Mouse (Mus musculus) B cell, adult 2 months (primary cell): Measurements from ENCODE around the gene Cbx2.
A peak's percentile ranks its signal among the peaks of the same experiment; 100 is the strongest.

ENCODE experiments used
- DNase-seq, 2 experiments: peaks; one replicate each; pipeline ENCODE4 v3.0.0; 2022

The Cbx2 gene

DNA sequence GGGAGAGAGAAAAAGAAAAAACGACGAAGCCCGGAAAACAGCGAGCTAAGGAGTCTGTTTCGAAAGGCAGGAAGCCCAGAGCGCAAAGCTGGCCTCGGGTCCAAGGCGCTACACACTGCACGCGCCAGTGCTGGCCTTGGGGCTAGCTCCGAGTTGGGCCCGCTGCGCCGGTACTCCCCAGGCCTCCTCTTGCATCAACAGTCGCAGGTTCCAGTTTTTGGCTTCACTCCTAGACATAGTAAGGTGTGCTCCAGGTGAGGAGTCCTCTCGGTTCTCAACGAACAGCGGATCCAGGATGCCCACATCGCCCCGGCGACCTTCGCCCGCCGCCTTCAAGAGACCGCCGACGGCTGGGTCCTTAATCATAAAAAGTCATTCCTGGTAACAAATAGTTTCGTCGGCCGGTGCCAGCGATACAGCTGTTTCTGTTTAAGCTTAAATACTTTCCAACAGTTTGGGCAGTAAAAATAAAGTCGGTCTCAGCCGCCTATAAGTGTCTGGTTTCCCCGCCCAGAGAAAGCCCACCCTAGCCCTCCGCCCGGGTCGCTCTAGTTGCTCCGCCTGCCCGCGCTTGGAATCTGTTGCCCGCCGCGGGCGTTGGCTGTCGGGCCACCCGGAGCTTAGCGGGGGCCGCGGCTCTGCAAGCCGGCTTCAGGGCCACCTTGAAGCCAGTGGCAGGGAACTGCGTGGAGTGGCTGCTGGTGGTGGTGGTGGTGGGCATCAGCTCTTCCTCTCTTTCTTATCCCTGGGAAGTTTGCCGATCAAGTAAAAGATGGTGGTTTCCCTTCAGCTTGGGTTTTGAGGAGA is 19.9 kb downstream of the Cbx2 start:
- peak; percentile 40 to 51 for DNase-seq

DNA sequence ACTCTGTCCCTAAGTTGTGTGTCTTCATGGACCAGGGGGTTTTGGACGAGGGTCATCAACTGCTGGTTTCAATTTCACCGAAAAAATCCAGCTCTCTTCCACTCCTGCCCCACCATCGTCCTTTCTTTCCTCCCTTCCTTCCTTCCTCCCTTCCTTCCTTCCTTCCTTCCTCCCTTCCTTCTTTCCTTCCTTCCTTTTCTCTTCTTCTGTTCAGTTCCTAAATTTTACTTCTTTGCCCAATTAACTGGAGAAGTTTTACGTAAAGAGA is 20.4 kb downstream of the Cbx2 start:
- DNase-seq = no peak

DNA sequence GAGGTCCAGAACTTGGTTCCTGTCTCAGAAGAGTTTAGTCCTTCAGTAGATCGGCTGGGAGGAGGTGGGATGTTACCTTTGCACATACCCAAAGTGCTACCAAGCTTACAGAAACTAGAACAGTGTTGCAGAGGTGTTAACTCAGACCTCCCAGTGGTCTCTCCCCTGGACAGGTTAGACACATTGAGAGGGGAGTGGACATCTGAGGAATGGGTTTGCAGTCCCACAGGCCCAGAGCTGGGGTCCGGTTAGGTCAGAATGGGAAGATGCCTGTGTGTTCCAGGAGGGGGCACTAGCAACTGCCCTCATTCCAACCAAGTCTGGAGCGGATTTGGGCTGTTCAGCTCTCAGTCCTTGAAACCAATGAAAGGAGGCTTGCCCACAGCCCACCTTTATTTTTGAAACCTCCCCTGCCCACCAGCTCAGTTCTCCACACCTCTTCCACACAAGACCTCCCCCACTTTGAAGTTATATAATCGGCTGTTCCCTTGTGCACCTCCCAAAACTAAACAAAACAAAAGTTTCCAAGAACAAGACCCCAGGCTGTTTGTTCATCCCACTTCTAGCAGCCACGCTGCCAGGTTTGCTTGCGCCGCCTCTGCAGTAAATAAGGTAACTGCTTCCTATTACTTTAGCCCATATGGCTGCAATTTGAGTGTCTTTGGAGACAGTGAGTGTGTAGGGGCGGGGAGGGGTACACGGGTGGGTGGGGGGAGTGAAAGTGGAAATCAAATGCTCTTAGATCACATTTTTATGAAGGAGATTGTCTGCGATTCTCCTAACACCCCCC is 21.2 kb downstream of the Cbx2 start:
- peak; percentile 50 to 55 for DNase-seq

DNA sequence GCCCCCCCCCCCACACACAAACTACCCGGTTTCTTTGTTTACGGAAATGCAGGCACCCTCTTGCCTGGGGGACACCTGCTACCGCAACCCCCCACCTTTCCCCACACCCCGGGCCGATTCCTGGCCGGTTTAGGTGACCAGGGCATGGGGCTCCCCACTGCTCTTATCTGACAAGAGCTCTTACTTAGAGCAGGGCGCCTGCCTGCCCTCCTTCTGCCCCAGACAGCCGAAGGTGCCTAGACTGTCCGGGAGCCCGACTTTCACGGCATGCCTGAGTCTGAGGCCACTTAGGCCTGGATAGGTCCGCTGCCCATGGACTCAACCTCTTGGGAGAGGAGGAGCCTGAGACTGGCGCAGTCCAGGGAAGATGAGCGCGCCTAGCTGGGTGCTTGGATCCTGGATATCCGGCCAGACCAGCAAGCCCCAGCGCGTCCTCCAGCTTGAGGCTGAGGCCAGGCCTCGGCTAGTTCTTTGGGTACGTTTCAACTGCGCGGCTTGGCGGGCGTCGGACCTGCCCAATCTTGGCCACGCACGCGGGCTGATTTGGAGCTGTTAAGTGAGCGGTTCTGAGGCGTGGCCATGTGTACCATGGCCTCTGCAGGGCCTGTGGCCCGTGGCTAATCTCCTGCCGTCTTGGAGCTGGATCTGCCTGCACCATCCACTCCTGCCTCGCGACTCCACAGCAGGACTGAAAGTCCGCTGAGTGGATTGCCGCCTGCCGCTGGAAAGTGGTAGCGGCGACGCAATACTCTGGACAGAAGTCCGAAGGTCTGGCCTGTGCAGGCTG is 22.0 kb downstream of the Cbx2 start:
- DNase-seq = peak in 1 of 2 experiments; percentile 34

DNA sequence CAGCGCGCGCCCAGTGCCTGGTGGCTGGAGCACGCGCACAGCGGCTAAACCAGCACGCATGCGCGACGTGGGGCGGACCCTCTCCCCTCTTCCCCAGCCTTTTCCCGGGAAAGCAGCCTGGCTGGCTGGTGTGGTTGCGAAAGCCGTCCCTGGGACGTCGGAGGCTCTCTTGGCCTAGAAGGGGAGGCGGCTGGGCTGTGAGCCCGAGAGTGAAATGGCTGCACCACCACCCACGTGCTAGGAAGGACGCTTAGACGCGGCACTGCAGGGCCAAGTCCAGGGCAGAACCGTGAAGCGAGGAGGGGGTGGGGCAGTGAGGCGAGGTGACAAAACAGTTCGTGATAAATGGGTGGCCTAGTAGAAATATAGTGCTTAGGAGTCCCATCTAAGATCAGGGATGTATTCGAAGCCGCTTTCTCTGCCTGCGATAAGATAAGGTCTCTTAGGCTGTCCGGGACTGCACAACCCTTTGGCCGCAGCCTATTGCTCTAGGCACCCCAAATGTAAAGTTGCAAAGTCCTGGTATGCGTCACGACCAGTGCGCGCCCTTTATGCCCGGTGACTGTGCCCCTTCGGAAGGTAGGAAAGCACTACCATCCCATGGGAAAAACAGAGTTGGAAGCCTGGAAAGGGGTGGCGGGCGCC is 24.0 kb downstream of the Cbx2 start:
- peak; percentile 46 to 54 for DNase-seq

DNA sequence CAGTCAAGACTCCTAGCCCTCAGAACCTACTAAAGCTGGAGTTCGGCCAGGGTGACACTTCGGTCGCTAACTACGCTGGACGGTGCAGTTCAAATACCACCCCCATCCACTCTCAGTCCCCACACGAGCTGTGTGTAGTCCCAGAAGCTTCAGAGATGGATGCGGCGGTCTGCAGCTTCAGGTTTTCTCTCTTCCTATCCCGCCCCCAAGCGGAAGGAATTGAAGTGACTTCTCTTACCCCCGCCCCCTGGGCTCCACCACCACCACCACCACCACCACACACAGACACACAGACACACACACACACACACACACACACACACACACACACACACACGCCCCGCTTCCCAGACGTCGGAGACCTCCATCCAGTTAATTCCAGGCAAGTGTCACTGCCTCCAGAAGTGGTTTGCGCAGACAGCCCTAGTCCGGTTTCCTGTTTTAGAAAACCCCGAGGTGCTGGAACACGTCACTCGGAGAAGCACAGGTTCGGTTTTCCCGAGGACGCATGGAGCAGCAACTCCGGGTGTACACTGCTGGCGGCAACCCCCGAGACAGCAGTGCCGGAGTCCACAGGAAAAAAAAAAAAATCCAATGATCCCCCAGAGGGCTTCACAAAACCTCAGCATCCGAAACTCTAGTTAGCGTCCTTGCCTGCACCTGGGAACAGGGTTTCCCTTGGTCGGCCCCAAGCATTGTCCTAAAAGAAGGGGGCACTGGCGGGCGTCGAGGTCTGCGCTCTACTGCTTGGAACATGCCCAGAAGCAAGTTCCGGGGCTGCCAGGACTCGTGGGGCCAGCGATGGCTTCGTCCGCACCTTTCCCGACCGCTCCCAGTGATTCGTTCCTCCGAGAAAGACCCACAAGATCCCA is 24.7 kb downstream of the Cbx2 start:
- DNase-seq = peak; percentile 36 to 38

DNA sequence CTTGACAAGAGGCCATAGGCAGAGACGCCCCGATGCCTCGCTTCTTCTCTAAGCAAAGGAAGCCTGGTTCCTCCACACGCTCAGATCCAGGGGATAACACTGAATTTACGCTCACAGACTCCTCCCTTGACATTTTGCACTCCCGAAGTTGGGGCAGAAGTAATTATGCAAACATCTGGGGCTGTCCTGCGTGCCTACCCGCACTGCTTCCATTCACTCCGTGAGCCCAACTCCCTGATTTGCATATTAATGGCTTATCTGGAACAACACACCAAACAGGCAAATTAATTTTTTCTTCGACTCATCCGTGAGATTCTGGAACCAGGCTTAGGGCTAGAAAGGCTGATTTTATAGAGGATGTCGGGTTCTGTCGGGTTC is 25.4 kb downstream of the Cbx2 start:
- peak; percentile 47 to 55 for DNase-seq

- peak; percentile 52 for DNase-seq
Measured at GRCm38 (mm10) chr11:119050361-119050760, 27.6 kb downstream of the Cbx2 start.

DNA sequence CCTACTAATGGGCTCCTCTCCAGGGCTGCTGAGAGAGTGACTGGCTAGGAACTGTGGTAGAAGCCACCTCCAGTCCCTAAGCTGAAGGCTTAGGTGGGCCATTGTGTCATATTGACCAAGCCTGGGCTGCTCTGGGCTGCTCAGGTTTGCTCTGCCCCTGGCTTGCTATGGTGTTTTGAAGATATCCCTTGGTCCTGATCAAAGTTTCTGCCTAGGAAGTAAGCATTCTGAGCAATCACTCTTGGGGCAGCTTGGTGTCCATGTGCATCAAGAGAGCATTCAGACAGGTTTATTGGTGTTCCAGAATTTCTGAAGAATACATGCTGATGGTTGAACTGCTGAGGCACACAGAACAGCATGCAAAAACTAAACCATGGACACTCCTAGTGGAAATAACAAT is 28.7 kb downstream of the Cbx2 start:
- no peak for DNase-seq

DNA sequence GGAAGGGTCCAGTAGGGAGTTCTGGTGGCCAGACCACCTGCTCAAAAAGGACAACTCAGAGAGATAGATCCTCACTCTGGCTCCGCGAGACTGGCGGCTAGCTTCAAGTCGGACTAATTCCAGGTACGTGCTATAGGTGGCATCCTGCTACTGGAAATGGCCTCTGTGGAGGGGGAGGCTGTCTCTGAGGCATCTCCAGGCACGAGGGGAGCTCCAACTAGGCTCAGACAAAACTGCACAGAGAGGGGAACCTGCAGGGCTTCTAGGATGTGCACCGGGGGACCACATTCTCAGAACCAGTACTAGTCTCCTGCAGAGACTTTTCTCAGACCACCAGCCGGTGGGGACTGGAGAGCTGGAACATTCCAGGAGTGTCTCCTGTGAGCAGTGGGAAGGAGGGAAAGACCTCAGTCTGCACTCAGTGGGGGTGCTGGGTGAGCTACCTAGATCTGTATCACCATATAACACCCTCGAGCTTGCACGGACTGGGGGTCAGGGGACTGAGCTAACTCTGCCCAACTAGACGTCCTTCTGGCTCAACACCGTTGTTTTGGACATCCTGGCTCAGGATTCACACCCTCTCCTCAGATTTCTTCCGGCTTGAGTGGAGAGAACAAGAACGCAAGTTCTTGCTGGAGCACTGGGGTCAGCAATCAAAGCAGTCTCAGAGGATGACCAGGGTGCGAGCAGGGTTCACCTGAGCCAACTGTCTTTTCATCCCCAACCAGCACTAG is 29.3 kb downstream of the Cbx2 start:
- peak; percentile 57 for DNase-seq

DNA sequence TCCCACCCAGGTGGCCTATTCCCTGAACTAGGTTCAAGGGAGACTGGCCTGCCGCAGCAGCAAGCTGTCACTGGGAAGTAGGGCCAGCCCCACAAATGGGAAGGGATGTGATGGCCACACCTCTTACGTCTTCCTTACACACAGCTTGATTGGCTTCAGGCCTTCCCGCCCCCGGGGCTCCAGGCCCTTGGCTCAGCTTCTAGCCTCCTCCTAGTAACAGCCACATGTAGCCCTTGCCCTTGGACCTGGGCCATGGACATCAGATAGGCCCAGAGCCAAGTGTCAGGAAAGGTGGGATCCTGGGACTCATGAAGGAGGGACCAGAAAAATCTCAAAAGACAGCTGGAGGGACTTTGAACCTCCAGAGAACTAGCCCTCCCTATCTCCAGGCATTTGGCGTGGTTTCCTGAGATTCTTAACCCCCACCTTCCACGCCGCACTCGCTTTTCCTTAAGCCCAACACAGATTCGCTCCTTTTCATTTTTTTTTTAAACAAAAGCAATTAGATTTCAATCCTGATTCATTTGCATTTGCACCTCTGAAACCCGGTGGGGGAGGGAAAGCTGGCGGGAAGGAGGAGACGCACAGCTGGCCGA is 30.0 kb downstream of the Cbx2 start:
- peak; percentile 29 to 31 for DNase-seq

- peak; percentile 75 to 80 for DNase-seq
Measured at GRCm38 (mm10) chr11:119053257-119053670, 30.5 kb downstream of the Cbx2 start.

DNA sequence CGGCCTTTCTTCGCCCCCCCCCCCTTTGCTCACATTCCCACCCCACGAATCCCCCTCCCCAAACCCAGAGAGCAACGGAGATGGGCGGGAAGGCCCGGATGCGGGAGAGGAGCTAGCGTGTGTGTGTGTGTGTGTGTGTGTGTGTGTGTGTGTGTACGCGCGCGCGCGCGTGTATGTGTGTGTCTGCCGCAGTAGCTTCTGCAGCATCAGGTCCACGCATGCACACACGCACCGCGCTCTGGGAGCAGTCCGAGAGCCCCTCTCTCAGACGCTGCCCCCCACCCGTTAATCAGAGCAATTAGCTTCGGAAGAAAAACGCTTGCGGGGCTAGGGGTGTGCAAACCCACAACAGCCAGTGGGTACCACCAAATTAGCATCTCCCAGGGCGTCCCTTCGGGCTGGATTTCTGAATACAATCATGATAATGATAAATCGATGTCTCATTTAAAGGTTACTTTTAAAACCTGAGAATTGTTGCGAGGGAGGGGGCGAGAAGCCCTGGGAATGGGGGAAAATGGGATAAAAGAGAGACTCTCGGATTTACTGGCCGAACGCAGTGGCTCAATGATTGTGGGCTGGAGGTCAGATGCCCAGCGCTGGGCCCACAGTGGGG is 31.1 kb downstream of the Cbx2 start:
- DNase-seq = peak; percentile 17 to 23

- DNase-seq = peak; percentile 63 to 65
Measured at GRCm38 (mm10) chr11:119054351-119055345, 31.9 kb downstream of the Cbx2 start.

DNA sequence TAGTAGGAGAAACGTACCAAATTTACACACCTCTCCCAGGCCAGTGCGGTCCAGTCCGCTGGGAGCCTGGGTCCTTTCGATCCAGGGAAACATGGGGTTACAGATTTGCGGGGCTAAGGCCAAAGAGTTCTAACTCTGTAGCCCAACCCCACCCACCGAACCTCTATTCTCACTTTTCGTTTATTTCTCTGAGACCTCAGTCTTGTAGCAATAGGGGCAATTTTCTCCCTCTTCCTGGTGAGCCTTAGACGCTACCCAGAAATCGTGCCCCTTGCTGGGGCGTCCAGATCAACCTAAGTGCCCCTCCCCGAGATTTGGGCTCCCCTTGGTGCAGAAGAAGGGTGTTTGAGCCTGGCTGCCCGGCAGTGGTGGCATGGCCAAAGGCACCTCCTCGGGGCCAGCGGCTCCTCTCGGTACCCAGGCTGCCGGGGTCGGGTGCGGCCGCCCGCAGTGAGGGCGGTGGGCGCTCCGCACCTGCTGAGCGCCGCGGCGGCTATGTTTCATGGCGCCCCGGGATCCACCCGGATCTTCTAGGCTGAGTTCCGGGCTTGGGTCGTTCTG is 32.9 kb downstream of the Cbx2 start:
- DNase-seq = peak; percentile 20 to 42

GRCm38 (mm10) chr11:119056301-119057211 is 33.8 kb downstream of the Cbx2 start:
- DNase-seq = peak; percentile 52 to 62

DNA sequence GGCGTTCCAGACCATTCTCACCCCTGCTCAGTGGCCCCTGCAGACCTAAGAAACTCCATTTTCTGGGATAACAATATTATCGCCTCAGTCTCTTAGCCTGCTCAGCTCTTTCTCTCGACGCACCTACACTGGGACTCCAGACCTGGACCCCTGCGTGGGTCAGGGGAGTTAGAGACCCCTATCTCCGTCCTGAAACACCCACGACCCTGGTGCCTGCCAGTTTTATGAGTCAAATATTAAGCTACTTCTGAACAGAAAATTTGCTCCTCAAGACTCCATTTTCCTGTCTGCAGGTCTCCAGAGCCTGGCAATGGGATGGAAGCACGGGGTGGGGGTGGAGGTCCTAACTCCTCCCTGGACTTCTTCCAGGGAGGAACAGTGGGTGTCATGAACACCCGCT is 34.5 kb downstream of the Cbx2 start:
- DNase-seq = no peak
